Mouse (Mus musculus) testis, adult 2 months (tissue): Measurements from ENCODE around the gene Prrxl1.

Experiments
- CTCF ChIP-seq: fragments of 200-500 bp; IDR thresholded peaks from 2 replicates; pipeline ENCODE4 v1.5.1; 2012; ENCODE audit warnings: low read depth, mild to moderate bottlenecking, inconsistent platforms, low read length, moderate library complexity; ENCODE audit not compliant: control insufficient read depth, insufficient read depth, insufficient replicate concordance
- POLR2A ChIP-seq: fragments of 200-500 bp; IDR thresholded peaks from 2 replicates; pipeline ENCODE4 v1.6.1; 2012; ENCODE audit warnings: low read depth, mild to moderate bottlenecking, inconsistent platforms, low read length, moderate library complexity; ENCODE audit not compliant: control insufficient read depth

- TF ChIP-seq CTCF, result no peak
- no peak for TF ChIP-seq POLR2A
Measured at GRCm38 (mm10) chr14:32695906-32696305, 96.7 kb downstream of the Prrxl1 start.
